Mouse (Mus musculus) neural tube, embryonic 12.5 days (tissue): ENCODE results near the gene Selenbp1. TPM values are rescaled to one million over a fixed set of nuclear protein-coding genes. Genes with fewer than 3 reads are reported as not detected.
"Not testable (repeated sequence)": the region's sequence is repeated elsewhere in the genome, so short reads cannot be mapped to it uniquely, and the experiment has no call there.

ENCODE experiments used
- ATAC-seq: fragments of 200-750 bp; cut with Nextera tagmentation; 2 replicates; pipeline ENCODE4 v1.8.0; 2017; ENCODE audit warnings: low read depth, mild to moderate bottlenecking, moderate TSS enrichment, moderate library complexity; ENCODE audit not compliant: low FRiP score
- H3K27ac ChIP-seq: fragments of 300-500 bp; sonication (generic); 2 replicates; pipeline ENCODE4 v1.5.1; 2016
- H3K27me3 ChIP-seq: fragments of 300-500 bp; sonication (generic); replicated peaks from 2 replicates; pipeline ENCODE4 v1.6.1; 2016; ENCODE audit warnings: mild to moderate bottlenecking
- H3K36me3 ChIP-seq: fragments of 300-500 bp; sonication (generic); 2 replicates; pipeline ENCODE4 v1.6.1; 2016; ENCODE audit warnings: mild to moderate bottlenecking
- H3K4me1 ChIP-seq: fragments of 300-500 bp; sonication (generic); 2 replicates; pipeline ENCODE4 v1.6.1; 2016
- H3K4me2 ChIP-seq: fragments of 300-500 bp; sonication (generic); replicated peaks from 2 replicates; pipeline ENCODE4 v1.6.1; 2016; ENCODE audit warnings: mild to moderate bottlenecking
- H3K4me3 ChIP-seq: fragments of 300-500 bp; sonication (generic); 2 replicates; pipeline ENCODE4 v1.5.1; 2016
- H3K9ac ChIP-seq: fragments of 300-500 bp; sonication (generic); 2 replicates; pipeline ENCODE4 v1.6.1; 2016; ENCODE audit warnings: mild to moderate bottlenecking
- H3K9me3 ChIP-seq: fragments of 300-500 bp; sonication (generic); 2 replicates; pipeline ENCODE4 v1.6.1; 2016; ENCODE audit warnings: mild to moderate bottlenecking
- WGBS: fragments of 180-500 bp; shearing (Covaris S2); methylation state at CpG from one replicate; pipeline ENCODE4 v1.1.7; 2016; 5-methylcytosine and 5-hydroxymethylcytosine counted together
- polyA plus RNA-seq: library from polyadenylated mRNA; unstranded; fragments of >200 nt; fragmentation: Nextera tagmentation; extraction: Ambion mirVana; gene quantifications from 2 replicates; pipeline ENCODE4 v1.2.1, GENCODE M21; 2016

Gene Selenbp1
- polyA plus RNA-seq, 1 experiment from 2014 or later, result 9.6 TPM

DNA sequence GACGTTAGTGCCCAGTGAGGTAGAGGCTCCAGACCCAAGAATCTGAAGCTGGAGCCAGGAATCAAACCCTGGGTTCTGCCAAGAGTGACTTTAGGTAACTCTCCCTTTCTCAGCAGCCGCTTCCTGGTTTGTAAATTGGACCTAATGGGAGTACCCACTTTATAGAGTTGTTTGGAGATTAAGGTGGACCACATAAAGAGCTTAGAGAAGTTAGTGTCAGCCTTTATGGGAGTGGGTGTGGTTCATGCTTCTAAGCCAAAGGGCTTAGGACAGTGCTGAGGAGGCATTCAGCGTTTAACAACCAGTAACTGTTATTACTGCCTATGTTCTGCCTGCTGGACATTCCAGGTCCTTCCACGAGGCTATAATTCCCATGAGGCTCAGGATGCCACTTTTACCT lies 14.0 kb upstream of the Selenbp1 start:
- Histone ChIP-seq H3K9ac (no peak overlapping the region), H3K4me2 (no peak overlapping the region), H3K36me3 (no peaks in the 10 kb centered on the region), H3K27ac (no peak overlapping the region), H3K4me1 (no peaks in the 10 kb centered on the region), H3K27me3 (no peaks in the 10 kb centered on the region), H3K4me3 (no peak overlapping the region), H3K9me3 (no peaks in the 10 kb centered on the region)
- 48% methylated on average over 4 of the region's 4 CpGs for WGBS
- no peak for ATAC-seq

DNA sequence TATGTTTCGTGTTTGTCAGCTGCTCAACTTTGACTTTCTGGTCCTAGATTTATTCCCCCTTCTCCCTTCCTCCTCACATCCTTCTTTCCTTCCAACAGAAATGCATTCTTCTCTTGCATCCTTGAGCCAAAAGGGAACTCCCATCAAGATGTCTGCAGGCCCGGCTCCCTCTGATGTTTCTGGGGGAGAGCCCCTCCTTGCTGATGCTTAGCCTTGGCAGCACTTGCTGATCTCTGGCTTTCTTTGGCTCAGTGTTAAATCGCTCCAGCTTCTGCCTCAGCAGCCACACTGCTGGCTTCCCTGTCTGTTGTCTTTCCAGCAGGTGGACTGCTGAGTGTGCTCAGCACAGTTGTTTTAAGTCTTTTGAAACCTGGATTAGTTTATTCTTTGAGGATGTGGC lies 11.8 kb upstream of the Selenbp1 start:
- WGBS, result 63% methylated on average over 3 of the region's 3 CpGs
- no peak for ATAC-seq

DNA sequence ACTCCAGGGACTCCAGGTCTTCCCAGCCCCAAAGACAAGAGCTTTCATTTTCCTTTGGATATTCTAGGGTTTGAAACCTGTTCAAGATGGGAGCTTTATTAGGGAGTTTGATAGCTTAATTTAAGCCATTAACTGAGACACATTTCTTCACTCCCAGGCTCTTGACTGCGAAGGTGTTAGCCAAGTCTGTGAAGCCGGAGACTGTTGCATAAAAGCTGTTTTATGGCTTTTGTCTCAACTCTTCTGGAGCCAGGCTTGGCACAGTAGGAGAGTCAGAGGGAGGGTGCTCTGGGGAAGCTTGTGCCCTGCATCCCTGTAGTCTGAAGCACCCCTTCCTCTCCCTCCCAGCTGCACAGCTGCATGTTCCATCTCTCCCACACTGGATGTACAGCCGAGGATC lies 10.5 kb upstream of the Selenbp1 start:
- Histone ChIP-seq H3K4me3 (no peak overlapping the region), H3K9me3 (no peaks in the 10 kb centered on the region), H3K27ac (no peak overlapping the region), H3K27me3 (no peaks in the 10 kb centered on the region), H3K4me1 (no peaks in the 10 kb centered on the region), H3K9ac (no peak overlapping the region), H3K36me3 (no peaks in the 10 kb centered on the region), H3K4me2 (no peak overlapping the region)
- WGBS, result 44% methylated on average over 3 of the region's 3 CpGs
- ATAC-seq, result no peak

More for the DNA sequence above, 11.8 kb upstream of the Selenbp1 start:
- no peak overlapping the region for H3K27ac ChIP-seq
- no peaks in the 10 kb centered on the region for H3K36me3 ChIP-seq
- no peaks in the 10 kb centered on the region for H3K9me3 ChIP-seq
- no peaks in the 10 kb centered on the region for H3K27me3 ChIP-seq
- no peaks in the 10 kb centered on the region for H3K4me1 ChIP-seq
- H3K4me3 ChIP-seq, result no peak overlapping the region
- H3K9ac ChIP-seq, result no peak overlapping the region
- no peak overlapping the region for H3K4me2 ChIP-seq

DNA sequence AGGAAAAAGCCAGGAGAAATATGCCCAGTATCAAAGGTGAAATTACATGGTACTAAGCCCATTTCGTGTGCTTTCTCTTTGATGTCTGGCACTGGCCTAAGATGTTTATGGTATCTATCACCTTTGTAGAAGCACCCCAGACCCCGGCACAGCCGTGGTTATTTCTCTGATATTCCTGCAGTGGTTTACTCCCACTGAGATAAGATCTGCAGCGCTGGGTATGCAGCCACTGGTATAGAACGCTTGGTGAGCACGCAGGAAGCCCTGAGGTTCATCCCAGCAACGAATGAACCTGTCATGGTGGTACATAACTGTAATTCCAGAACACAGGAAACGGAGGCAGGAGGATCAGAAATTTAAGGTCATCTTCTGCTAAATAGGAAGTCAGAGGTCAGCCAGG lies 8.2 kb upstream of the Selenbp1 start:
- no peak overlapping the region for H3K4me3 ChIP-seq
- H3K4me2 ChIP-seq, result no peak overlapping the region
- H3K27me3 ChIP-seq, result no peaks in the 10 kb centered on the region
- WGBS, result 69% methylated on average over 8 of the region's 8 CpGs
- H3K4me1 ChIP-seq, result no peaks in the 10 kb centered on the region
- no peaks in the 10 kb centered on the region for H3K36me3 ChIP-seq
- no peaks in the 10 kb centered on the region for H3K9me3 ChIP-seq
- H3K9ac ChIP-seq, result no peak overlapping the region
- ATAC-seq, result no peak
- no peak overlapping the region for H3K27ac ChIP-seq

DNA sequence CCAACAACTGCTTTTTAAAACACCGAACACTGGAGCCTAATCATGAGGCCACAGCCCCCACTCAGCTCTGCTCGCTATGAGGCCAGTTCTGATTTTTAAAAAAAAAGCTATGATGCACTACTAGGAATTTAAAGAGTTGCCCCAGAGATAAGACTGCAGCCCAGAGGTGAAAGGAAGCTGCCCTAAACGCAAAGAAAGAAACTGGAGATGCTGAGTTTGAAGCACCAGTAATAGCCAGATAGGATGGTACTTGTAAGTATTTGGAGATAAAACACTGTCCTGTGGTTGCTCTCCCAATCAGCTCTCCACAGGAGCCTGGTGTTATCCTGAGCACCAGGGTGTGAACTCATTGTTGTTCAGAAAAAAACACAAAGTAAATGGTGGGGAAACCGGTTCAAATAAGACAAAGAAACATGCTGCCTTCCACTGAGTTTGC lies 6.5 kb upstream of the Selenbp1 start:
- WGBS, result 44% methylated on average over 4 of the region's 4 CpGs
- not testable (repeated sequence) for H3K36me3 ChIP-seq, H3K27ac ChIP-seq, H3K4me1 ChIP-seq, H3K9me3 ChIP-seq, H3K4me3 ChIP-seq, H3K4me2 ChIP-seq, ATAC-seq, H3K27me3 ChIP-seq, H3K9ac ChIP-seq

DNA sequence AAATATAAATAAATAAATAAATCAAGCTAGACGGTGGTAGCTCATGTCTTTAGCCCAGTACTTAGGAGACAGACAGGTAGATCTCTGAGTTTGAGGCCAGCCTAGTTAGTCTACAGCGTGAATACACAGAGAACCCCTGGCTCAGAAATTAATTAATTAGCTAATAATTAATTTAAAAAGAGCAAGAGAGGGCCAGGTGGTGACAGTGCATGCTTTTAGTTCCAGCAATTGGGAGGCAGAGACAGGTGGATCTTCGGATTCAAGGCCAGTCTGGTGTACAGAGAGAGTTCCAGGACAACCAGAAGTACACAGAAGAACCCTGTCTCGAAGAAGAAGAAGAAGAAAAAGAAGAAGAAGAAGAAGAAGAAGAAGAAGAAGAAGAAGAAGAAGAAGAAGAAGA lies 3.9 kb upstream of the Selenbp1 start:
- not testable (repeated sequence) for H3K9ac ChIP-seq, H3K27ac ChIP-seq, H3K36me3 ChIP-seq, ATAC-seq, H3K4me3 ChIP-seq, H3K9me3 ChIP-seq, H3K4me2 ChIP-seq, H3K27me3 ChIP-seq
- WGBS, result 85% methylated on average over 4 of the region's 4 CpGs
- H3K4me1 ChIP-seq, result peaks cover 11% of the 10 kb centered on the region; the same call in 1 of the 2 replicates

DNA sequence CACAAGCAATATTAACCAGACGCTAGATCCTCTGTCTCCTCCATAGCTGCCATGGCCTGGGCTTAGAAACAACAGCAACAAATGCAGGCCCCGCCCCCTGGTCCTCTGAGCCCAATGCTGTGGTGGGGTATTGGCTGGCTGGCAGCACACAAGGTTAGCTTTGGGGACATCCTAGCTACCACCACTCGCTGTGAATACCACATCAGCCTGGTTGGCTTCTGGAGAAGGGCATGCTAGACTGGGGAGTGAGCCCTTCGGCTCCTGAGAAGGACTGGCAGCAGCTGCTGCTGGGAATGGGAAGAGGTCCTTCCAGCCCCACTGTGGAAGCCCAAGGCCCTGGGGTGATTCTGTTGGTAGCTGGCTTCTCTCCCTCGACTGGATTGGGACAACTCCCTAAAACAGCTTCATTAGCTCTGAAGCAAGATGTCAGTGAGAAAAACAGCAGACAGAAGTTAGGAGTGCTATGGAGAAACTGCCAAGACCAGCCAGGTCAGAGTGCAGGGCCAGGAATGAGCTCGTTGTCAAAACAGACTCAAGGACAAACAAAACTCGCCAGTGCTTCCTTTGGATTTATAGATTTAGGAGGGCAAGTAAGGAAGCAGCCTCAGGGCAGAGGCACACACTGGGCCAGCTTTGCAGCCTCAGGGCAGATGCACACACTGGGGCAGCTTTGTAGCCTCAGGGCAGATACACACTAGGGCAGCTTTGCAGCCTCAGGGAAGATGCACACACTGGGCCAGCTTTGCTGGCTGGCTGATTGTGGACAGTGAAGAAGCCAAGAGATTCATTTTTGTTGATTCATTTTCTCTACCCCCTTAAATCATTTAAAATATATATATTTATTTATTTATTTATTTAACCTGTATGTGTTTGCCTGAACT lies 2.2 kb upstream of the Selenbp1 start:
- H3K4me2 ChIP-seq, H3K9ac ChIP-seq, H3K27me3 ChIP-seq, H3K9me3 ChIP-seq, ATAC-seq, H3K27ac ChIP-seq, H3K36me3 ChIP-seq, H3K4me3 ChIP-seq: not testable (repeated sequence)
- 56% methylated on average over 7 of the region's 7 CpGs for WGBS
- peaks cover 11% of the 10 kb centered on the region; the same call in 1 of the 2 replicates for H3K4me1 ChIP-seq

DNA sequence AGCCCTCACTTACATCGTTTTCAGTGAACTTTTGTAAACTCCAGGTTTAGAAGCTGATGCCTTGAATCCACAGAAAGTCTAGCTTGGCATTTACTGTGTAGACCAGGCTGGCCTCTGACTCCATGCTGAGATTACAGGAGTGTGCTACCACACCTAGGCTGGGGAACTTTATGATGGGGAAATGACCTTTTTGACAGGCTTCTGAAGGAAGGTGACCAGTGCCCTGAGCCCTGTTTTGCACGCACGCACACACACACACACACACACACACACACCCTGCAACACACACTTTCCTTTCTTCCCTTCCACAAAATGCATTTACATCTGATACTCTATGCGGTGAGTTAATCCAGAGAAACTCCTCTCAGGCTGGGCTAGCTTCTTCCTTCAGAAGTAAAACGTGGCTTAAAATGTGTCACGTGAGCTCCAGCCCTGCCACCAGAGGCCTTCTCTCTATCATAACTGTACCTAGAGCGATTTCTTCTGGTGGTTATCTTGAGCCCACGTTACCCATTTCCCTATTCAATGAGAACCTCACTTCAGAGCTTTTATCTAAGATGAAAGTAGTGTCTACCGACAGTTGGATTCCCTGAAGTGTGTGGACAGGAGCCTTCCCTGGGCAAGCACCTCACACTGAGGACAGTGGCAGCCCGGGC lies 1.3 kb upstream of the Selenbp1 start:
- peaks cover 11% of the 10 kb centered on the region; the same call in 1 of the 2 replicates for H3K4me1 ChIP-seq
- H3K36me3 ChIP-seq, H3K9ac ChIP-seq, H3K9me3 ChIP-seq, H3K4me2 ChIP-seq, H3K27me3 ChIP-seq, H3K27ac ChIP-seq, ATAC-seq, H3K4me3 ChIP-seq: not testable (repeated sequence)
- WGBS, result 82% methylated on average over 10 of the region's 10 CpGs

DNA sequence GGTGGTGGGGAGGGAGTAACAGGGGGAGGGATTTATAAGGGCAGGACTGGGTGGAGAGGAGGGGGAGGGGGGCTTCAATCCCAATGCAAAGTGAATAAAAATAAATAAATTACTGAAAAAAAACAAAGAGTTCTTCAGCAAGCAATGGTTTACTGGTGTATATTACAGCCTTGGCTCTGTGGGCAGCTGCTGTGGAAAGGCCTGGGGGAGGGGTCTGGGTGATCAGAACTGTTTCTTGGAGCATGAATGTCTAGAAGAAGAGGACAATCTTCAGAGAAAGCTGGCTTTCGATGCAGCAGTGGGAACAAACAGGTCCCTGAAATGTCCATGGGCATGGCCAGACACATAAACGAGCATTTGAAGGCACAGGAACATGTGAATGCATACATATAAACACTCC lies 577 bp upstream of the Selenbp1 start:
- not testable (repeated sequence) for H3K27ac ChIP-seq, H3K27me3 ChIP-seq, H3K9me3 ChIP-seq, ATAC-seq, H3K36me3 ChIP-seq, H3K4me3 ChIP-seq, H3K9ac ChIP-seq
- peaks cover 11% of the 10 kb centered on the region; the same call in 1 of the 2 replicates for H3K4me1 ChIP-seq
- WGBS, result 74% methylated on average over 2 of the region's 2 CpGs
- H3K4me2 ChIP-seq, result peak overlapping the region; percentile 52

DNA sequence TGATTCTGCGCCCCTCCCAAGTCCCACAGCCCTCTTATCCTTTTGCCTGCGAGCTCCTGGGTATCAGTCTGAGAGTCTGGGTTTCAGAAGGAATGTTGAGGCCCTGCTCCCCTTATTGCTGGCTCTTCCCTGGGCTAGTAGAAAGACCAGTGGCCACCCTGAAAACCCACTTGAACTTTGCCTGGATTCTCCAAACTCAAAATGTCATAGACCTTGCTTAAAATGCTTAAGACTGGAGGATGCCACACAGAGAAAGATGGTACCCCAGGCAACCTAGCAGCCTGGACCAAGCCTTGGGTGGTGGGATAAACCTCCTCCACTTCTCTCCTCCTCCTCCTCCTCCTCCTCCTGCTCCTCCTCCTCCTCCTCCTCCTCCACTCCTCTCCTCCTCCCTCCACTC lies 748 bp downstream of the Selenbp1 start:
- H3K4me2 ChIP-seq, ATAC-seq, H3K27me3 ChIP-seq, H3K9ac ChIP-seq, H3K9me3 ChIP-seq, H3K36me3 ChIP-seq, H3K27ac ChIP-seq, H3K4me3 ChIP-seq: not testable (repeated sequence)
- WGBS, result no CpG with 5 or more reads among the region's 2 CpGs
- peaks cover 11% of the 10 kb centered on the region; the same call in 1 of the 2 replicates for H3K4me1 ChIP-seq

DNA sequence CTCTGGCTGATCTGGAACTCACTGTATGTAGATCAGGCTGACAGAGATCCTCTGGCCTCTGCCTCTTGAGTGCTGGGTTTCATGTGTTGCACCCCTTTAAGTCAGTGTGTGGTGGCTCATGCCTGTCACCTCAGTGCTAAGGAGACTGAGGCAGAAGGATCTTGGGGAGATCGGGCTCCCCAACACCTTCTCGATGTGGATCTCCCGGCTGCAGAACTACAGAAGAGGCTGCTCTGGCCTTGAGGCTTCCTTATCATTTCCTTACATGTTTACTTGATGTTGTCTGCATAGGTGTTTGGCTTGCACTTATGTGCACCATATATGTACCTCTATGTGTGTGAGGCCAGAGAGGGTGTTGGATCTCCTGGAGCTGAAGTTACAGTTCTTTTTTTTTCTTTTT lies 1.7 kb downstream of the Selenbp1 start:
- H3K4me2 ChIP-seq, H3K36me3 ChIP-seq, H3K4me3 ChIP-seq, H3K27ac ChIP-seq, H3K9ac ChIP-seq, H3K27me3 ChIP-seq, H3K9me3 ChIP-seq, ATAC-seq: not testable (repeated sequence)
- peaks cover 11% of the 10 kb centered on the region; the same call in 1 of the 2 replicates for H3K4me1 ChIP-seq
- 95% methylated on average over 3 of the region's 3 CpGs for WGBS

DNA sequence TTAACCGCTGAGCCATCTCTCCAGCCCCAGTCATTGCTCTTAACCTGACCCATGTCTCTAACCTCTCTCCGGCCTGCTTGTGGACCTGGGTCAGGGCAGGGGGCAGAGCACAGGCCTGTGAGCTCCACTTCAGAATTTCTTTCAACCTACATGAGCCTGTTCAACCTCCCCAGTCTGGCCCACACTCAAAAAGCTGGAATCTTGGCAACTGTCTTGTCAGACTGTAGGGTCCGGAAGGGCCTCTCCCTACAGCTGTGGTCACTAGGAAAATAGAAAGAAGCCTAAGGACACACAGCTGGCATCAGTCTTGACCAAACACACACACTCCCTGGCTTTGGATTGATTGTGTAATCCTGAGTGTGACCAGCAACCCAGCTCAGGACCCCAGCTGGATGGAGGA lies 2.5 kb downstream of the Selenbp1 start:
- H3K36me3 ChIP-seq, H3K4me2 ChIP-seq, H3K27ac ChIP-seq, H3K9ac ChIP-seq, H3K27me3 ChIP-seq, H3K9me3 ChIP-seq, H3K4me3 ChIP-seq, ATAC-seq: not testable (repeated sequence)
- H3K4me1 ChIP-seq, result peaks cover 11% of the 10 kb centered on the region; the same call in 1 of the 2 replicates
- 94% methylated on average over 3 of the region's 3 CpGs for WGBS
